Comparison of ENCODE assay signal across 9 mouse cellular contexts in the genomic region with DNA sequence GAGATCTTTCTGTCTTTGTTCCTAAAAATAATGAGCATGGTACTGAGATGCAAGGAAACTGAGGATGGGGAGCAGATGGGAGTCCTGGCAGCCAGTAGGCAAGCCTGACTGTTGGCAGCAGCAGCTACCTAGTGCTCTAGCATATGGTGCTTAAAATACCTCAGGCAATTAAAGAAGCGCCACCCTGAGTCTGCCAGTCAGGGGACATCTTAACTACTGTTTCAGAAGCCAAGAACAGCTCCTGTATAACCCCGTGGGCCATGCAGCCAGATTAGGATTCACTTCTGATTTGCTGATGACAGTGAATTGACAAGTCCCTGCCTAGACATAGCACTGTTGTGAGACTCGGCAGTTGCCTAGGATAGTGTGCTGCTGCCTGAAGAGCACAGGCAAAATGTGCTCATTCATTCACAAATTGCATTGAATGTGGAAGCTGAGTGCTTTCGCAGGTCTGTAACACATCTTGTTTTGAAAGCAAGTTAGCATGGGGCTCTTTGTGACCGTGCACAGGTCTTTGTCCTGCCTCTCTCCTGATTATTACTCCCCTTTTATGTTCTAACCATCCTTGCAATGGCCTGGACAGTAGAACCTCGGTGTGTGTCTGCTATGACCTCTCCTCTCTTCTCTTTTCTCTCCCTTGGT. TPM values are rescaled to one million over a fixed set of nuclear protein-coding genes. Genes with fewer than 3 reads are reported as not detected.
DNase-seq lines count a peak whose midpoint lies in the region; ATAC-seq lines count a peak whose summit lies in the region.
"Had no signal": no experiment of that assay in that cellular context is flagged by ENCODE, and none has a peak within 500 bp of the region (broad histone marks: within the 10 kb centered on the region; RNA-seq: fewer than 3 reads in every experiment).

No protein-coding gene starts in this region.

- no peak overlapping the region for H3K9ac ChIP-seq in heart, embryonic 16.5 days (ENCODE audit: low read length)
- no peak overlapping the region for H3K9ac ChIP-seq in forebrain, embryonic 16.5 days (replicated peaks; ENCODE audit: low read depth, low read length)
- no peak overlapping the region for H3K9ac ChIP-seq in kidney, embryonic 16.5 days (replicated peaks; ENCODE audit: low read length)

- H3K4me1 ChIP-seq in heart, embryonic 16.5 days (ENCODE audit: control insufficient read depth, insufficient read depth, low read length) = peaks cover 8% of the 10 kb centered on the region
- H3K4me1 ChIP-seq in forebrain, embryonic 16.5 days (replicated peaks; ENCODE audit: control insufficient read depth, insufficient read depth, low read length) = peaks cover 23% of the 10 kb centered on the region
- H3K4me1 ChIP-seq in kidney, embryonic 16.5 days (ENCODE audit: insufficient read depth, low read length) = no peaks in the 10 kb centered on the region

- H3K27me3 ChIP-seq in heart, embryonic 16.5 days (ENCODE audit: control insufficient read depth, insufficient read depth, low read length) = no peaks in the 10 kb centered on the region
- H3K27me3 ChIP-seq in forebrain, embryonic 16.5 days (replicated peaks; ENCODE audit: control insufficient read depth, insufficient read depth, low read length) = no peaks in the 10 kb centered on the region
- H3K27me3 ChIP-seq in kidney, embryonic 16.5 days (ENCODE audit: insufficient read depth, low read length) = no peaks in the 10 kb centered on the region
- H3K27me3 ChIP-seq: CH12.LX had no signal

- peak overlapping the region; percentile 29; the same call in 1 of the 2 replicates for H3K27ac ChIP-seq in heart, embryonic 16.5 days (ENCODE audit: low read length)
- H3K27ac ChIP-seq in forebrain, embryonic 16.5 days (ENCODE audit: low read length) = peak overlapping the region; percentile 86
- H3K27ac ChIP-seq in kidney, embryonic 16.5 days (ENCODE audit: low read length) = no peak overlapping the region

- no peaks in the 10 kb centered on the region for H3K9me3 ChIP-seq in heart, embryonic 16.5 days (replicated peaks; ENCODE audit: control insufficient read depth, low read length)
- H3K9me3 ChIP-seq in forebrain, embryonic 16.5 days (ENCODE audit: control insufficient read depth, low read length) = no peaks in the 10 kb centered on the region
- H3K9me3 ChIP-seq in kidney, embryonic 16.5 days (ENCODE audit: low read length) = no peaks in the 10 kb centered on the region

- no peak for DNase-seq in heart, adult 9 months (ENCODE audit: low spot score in 2 of 2)
- peak; percentile 48 for DNase-seq in left cerebral cortex, adult 11 months (ENCODE audit: low spot score)
- peak; percentile 51 for DNase-seq in right cerebral cortex, postnatal 14 days
- DNase-seq in testis, postnatal 14 days (ENCODE audit: low spot score) = no peak
- DNase-seq in kidney, adult 11 months = no peak

- H3K36me3 ChIP-seq in heart, embryonic 16.5 days (ENCODE audit: control insufficient read depth, insufficient read depth) = no peaks in the 10 kb centered on the region
- no peaks in the 10 kb centered on the region for H3K36me3 ChIP-seq in forebrain, embryonic 16.5 days (ENCODE audit: control insufficient read depth, insufficient read depth)
- H3K36me3 ChIP-seq in kidney, embryonic 16.5 days (ENCODE audit: insufficient read depth, low read length) = no peaks in the 10 kb centered on the region

- no peak overlapping the region for H3K4me3 ChIP-seq in heart, embryonic 16.5 days (ENCODE audit: low read length)
- no peak overlapping the region for H3K4me3 ChIP-seq in forebrain, embryonic 16.5 days (replicated peaks; ENCODE audit: low read length)
- H3K4me3 ChIP-seq in kidney, embryonic 16.5 days (ENCODE audit: low read length) = no peak overlapping the region

- 45% methylated on average over 6 of the region's 6 CpGs for WGBS in heart, embryonic 16.5 days
- WGBS in forebrain, embryonic 16.5 days = 11% methylated on average over 6 of the region's 6 CpGs
- 56% methylated on average over 6 of the region's 6 CpGs for WGBS in kidney, embryonic 16.5 days

- H3K4me2 ChIP-seq in heart, embryonic 16.5 days (ENCODE audit: low read depth, low read length) = no peak overlapping the region
- peak overlapping the region; percentile 16; the same call in 1 of the 2 replicates for H3K4me2 ChIP-seq in forebrain, embryonic 16.5 days (ENCODE audit: low read length)
- H3K4me2 ChIP-seq in kidney, embryonic 16.5 days (replicated peaks; ENCODE audit: low read depth, low read length) = no peak overlapping the region

- ATAC-seq in heart, embryonic 16.5 days (replicated peaks; ENCODE audit: extremely low read depth, insufficient read depth, low FRiP score) = peak; percentile 45; the same call in 1 of the 2 replicates
- peak; percentile 97 for ATAC-seq in forebrain, embryonic 16.5 days
- no peak for ATAC-seq in kidney, embryonic 16.5 days (ENCODE audit: low FRiP score, low TSS enrichment)

RNA-seq across cellular contexts. Expression of a gene that starts 31.9 kb away (rescaled TPM):
- 42.3 and 45.0 TPM in 2 replicates for polyA plus RNA-seq in heart, embryonic 16.5 days (2015; fragmentation: Nextera tagmentation; extraction: Ambion mirVana)
- 76.0 and 77.5 TPM in 2 replicates for polyA plus RNA-seq in forebrain, embryonic 16.5 days (2015; fragmentation: Nextera tagmentation; extraction: Ambion mirVana)
- polyA plus RNA-seq in kidney, embryonic 16.5 days (2015; fragmentation: Nextera tagmentation; extraction: Ambion mirVana) = 66.4 and 83.1 TPM in 2 replicates

Comparison
In these comparisons a context has a peak if more than half of its experiments do, and no peak if none do; other contexts are left out.
1. DNase-seq: peak in left cerebral cortex, adult 11 months (single experiment) and right cerebral cortex, postnatal 14 days (single experiment); none in heart, adult 9 months (0 of 2), testis, postnatal 14 days (single experiment) and kidney, adult 11 months (single experiment).